Mouse (Mus musculus) testis, adult 2 months (tissue): ENCODE measurements at regions not wholly inside any gene's neighbourhood (a gene's known extent, or its start where the extent isn't known, plus 50 kb on each side); places are given as distances from the start of the nearest gene placed in this dataset.
A peak's percentile ranks its signal among the peaks of the same experiment; 100 is the strongest.

ENCODE experiments used
- H3K27ac ChIP-seq: fragments of 200-500 bp; 2 replicates; pipeline ENCODE4 v1.5.1; 2012; ENCODE audit warnings: low read depth, low read length; ENCODE audit not compliant: control insufficient read depth, insufficient read depth
- H3K27me3 ChIP-seq: fragments of 200-500 bp; 2 replicates; pipeline ENCODE4 v1.6.1; 2012; ENCODE audit warnings: mild to moderate bottlenecking, low read length, moderate library complexity; ENCODE audit not compliant: control insufficient read depth, insufficient read depth
- H3K36me3 ChIP-seq: fragments of 200-500 bp; 2 replicates; pipeline ENCODE4 v1.6.1; 2012; ENCODE audit warnings: mild to moderate bottlenecking, low read length; ENCODE audit not compliant: control insufficient read depth, insufficient read depth
- H3K4me1 ChIP-seq: fragments of 200-500 bp; 2 replicates; pipeline ENCODE4 v1.6.1; 2012; ENCODE audit warnings: low read length; ENCODE audit not compliant: control insufficient read depth, insufficient read depth
- H3K4me3 ChIP-seq: fragments of 200-500 bp; 2 replicates; pipeline ENCODE4 v1.5.1; 2012; ENCODE audit warnings: low read depth, mild to moderate bottlenecking, low read length, moderate library complexity, mixed read lengths; ENCODE audit not compliant: control insufficient read depth
- CTCF ChIP-seq: fragments of 200-500 bp; IDR thresholded peaks from 2 replicates; pipeline ENCODE4 v1.5.1; 2012; ENCODE audit warnings: low read depth, mild to moderate bottlenecking, inconsistent platforms, low read length, moderate library complexity; ENCODE audit not compliant: control insufficient read depth, insufficient read depth, insufficient replicate concordance
- POLR2A ChIP-seq: fragments of 200-500 bp; IDR thresholded peaks from 2 replicates; pipeline ENCODE4 v1.6.1; 2012; ENCODE audit warnings: low read depth, mild to moderate bottlenecking, inconsistent platforms, low read length, moderate library complexity; ENCODE audit not compliant: control insufficient read depth

DNA sequence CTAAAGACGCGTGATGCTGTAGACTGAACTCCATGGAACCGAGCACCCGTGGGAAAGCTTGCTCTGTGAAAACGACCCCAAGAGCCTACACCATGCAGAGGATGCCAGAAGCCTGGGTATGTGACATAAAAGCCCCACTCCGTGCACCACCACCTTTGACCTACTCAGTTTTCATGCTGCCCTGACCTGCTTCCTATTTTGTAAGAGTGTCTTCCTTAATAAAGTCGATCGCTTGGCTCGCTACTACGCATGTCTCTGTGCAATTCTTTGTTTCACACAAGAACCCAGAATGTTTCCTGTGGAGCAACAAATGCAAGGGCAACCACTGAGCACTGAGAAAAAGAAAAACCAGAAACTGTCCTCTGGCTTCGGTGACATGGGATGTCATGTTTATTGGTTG lies 60.5 kb downstream of the Sec61b start:
- Histone ChIP-seq H3K36me3 (no peaks in the 10 kb centered on the region), H3K27me3 (no peaks in the 10 kb centered on the region), H3K4me3 (no peak overlapping the region), H3K4me1 (peaks cover 3% of the 10 kb centered on the region), H3K27ac (no peak overlapping the region)
- TF ChIP-seq POLR2A, result no peak
- TF ChIP-seq CTCF, result no peak

DNA sequence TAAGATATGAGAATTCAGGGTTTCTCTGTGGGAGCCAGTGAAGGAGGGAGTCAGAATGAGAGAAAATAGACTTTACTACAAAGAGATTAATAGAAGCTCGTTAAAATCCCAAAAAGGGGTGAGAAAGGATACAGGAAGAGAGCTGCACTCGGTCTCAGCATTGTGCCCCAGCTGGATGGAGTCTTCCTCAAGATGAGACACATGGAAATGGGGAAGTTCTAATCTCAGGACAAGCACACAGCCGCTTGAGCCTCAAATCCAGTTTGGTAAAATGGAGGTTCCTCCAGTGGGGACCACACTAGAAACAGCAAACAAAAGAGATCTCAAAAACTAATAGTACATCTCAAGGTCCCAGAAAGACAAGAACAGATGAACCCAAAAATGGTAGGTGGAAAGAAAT lies 93.2 kb downstream of the Sec61b start:
- H3K27me3 ChIP-seq, result no peaks in the 10 kb centered on the region
- H3K4me3 ChIP-seq, result no peak overlapping the region
- no peaks in the 10 kb centered on the region for H3K36me3 ChIP-seq
- H3K4me1 ChIP-seq, result no peaks in the 10 kb centered on the region
- TF ChIP-seq CTCF (no peak), POLR2A (no peak)
- no peak overlapping the region for H3K27ac ChIP-seq

DNA sequence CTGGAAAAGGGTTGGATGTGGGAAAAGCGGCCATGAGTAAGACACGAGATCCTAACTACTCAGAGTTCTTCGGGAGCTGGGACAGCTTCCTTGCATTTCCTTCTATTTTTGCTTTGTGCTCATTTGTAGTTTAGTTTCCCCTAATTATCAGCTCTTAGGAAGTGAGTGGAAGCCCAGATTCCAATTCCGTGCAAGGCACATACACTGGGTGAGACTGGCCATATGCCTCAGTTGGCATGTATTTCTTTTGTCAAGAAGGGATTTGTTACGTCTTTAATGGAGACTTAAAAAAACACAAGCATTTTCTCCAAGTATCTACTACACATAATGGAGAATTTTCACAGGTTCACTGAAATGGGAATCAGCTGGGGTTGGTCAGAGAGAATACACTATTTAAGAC lies 96.4 kb downstream of the Sec61b start:
- H3K27me3 ChIP-seq, result no peaks in the 10 kb centered on the region
- H3K27ac ChIP-seq, result no peak overlapping the region
- H3K4me1 ChIP-seq, result no peaks in the 10 kb centered on the region
- no peaks in the 10 kb centered on the region for H3K36me3 ChIP-seq
- no peak overlapping the region for H3K4me3 ChIP-seq
- TF ChIP-seq POLR2A (no peak), CTCF (no peak)

DNA sequence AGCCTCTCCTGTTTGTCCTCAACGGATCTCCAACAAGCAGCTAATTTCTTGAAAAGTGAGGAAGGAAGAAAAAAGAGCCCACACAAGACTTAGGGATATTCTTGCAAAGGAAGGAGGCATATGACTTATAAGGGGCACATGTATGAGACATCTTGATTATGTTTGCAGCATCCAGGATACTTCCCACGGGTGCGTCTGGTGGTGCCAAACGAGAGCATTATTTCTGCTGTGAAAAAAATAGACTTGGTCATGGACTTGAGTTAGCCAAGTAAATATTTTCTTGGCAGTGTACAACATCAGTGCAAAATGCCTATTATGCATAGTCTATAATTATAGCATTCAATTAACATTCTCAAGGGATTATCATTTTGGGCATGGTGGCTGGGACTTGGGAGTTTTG lies 101.6 kb downstream of the Sec61b start:
- H3K27me3 ChIP-seq, result no peaks in the 10 kb centered on the region
- no peak overlapping the region for H3K4me3 ChIP-seq
- no peak for TF ChIP-seq POLR2A
- no peak overlapping the region for H3K27ac ChIP-seq
- no peaks in the 10 kb centered on the region for H3K36me3 ChIP-seq
- H3K4me1 ChIP-seq, result no peaks in the 10 kb centered on the region

DNA sequence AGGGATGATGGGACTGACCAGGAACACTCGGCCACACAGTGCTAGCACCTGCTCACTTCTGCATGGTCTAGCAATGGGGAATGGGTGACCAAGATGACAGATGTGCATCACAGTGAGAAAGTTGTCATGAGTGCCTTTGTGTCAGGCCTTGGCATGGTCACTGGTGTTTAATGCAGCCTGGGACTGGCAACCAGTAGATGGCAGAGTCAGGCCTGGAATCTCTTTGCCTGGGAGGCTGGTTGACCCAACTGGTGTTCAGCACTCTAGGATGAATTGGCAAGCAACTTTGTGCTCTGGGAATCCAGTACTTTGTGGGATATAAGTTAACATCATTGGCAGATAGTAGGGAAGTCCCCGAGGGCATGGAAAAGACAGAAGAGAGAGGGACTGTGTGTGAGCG lies 103.0 kb downstream of the Sec61b start:
- Histone ChIP-seq H3K27me3 (no peaks in the 10 kb centered on the region), H3K36me3 (no peaks in the 10 kb centered on the region), H3K27ac (no peak overlapping the region), H3K4me1 (no peaks in the 10 kb centered on the region), H3K4me3 (no peak overlapping the region)
- TF ChIP-seq CTCF (peak; percentile 14; the same call in 1 of the 2 replicates), POLR2A (no peak)

DNA sequence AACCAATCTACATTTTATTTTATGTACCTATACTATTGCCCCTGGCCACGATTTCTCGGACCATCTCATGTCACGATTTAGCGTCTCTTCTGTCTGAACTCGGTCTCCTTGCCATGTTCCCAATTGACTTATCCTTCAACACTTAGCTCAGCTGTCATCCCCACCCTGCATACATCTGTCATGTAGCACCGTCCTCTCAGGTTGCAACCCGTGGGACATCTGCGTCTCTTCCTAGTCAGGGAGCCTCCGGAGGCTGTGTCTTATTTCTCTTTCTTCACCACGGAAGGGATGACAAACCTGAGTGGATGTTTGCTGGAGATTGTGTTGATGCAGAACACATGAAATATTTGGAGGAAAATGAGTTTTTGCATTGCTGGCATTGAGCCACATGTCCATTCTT lies 104.2 kb downstream of the Sec61b start:
- no peaks in the 10 kb centered on the region for H3K4me1 ChIP-seq
- H3K36me3 ChIP-seq, result no peaks in the 10 kb centered on the region
- no peaks in the 10 kb centered on the region for H3K27me3 ChIP-seq
- no peak overlapping the region for H3K27ac ChIP-seq
- TF ChIP-seq POLR2A (no peak), CTCF (no peak)
- H3K4me3 ChIP-seq, result no peak overlapping the region

DNA sequence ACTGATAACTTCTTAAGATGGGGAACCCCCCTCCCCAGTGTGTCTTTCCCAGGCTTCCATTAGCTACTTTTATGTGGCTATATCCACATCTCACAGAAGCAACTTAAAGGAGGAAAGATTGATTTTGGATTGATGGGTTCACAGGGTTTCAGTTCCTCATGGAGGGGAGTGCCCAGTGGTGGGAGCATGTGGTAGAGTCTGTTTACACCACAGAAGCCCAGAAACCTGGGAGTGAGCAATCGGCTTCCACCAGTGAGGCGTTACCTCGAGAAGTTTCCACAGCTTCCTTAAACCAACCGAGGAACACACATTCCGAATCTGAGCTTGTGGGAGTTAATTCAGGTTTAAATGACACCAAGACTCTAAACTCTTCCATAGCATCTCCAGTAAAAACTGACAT lies 106.1 kb downstream of the Sec61b start:
- H3K4me3 ChIP-seq, result no peak overlapping the region
- no peak overlapping the region for H3K27ac ChIP-seq
- no peaks in the 10 kb centered on the region for H3K4me1 ChIP-seq
- H3K36me3 ChIP-seq, result no peaks in the 10 kb centered on the region
- TF ChIP-seq CTCF (no peak), POLR2A (no peak)
- no peaks in the 10 kb centered on the region for H3K27me3 ChIP-seq

DNA sequence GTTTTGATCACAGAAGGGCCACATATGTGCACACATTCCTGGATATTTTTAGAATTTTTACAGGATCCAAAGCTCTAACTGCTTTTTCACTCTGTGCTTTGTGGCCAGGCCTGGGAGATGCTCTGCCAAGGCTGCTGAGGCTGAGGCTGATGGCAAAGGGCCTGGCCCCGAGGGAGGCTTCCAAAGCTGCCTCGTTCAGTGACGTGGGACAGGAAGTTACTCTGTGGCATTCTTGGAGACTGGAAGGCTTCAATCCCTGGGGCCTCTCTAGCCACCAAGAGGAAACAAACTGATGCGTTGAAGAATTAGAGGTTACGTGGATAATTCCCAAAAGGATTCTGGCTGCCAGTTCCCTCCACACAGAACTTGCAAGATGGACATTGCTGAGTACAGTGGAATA lies 112.8 kb downstream of the Sec61b start:
- Histone ChIP-seq H3K36me3 (no peaks in the 10 kb centered on the region), H3K27me3 (no peaks in the 10 kb centered on the region), H3K27ac (no peak overlapping the region), H3K4me1 (no peaks in the 10 kb centered on the region), H3K4me3 (no peak overlapping the region)
- TF ChIP-seq POLR2A (no peak), CTCF (no peak)
